Mouse (Mus musculus): ENCODE data around the gene Eloa.
A peak's percentile ranks its signal among the peaks of the same experiment; 100 is the strongest.
"Not testable (repeated sequence)": the region's sequence is repeated elsewhere in the genome, so short reads cannot be mapped to it uniquely, and the experiment has no call there.

The Eloa gene

GRCm38 (mm10) chr4:135984556-135984955, 37.0 kb downstream of the Eloa start:
- DNase-seq (ENCODE audit: low read depth): no peak

GRCm38 (mm10) chr4:135981524-135982063, 40.0 kb downstream of the Eloa start:
- DNase-seq (ENCODE audit: low read depth): no peak

GRCm38 (mm10) chr4:135980223-135980622, 41.3 kb downstream of the Eloa start:
- DNase-seq (ENCODE audit: low read depth): not testable (repeated sequence)

GRCm38 (mm10) chr4:135976146-135976545, 45.4 kb downstream of the Eloa start:
- DNase-seq (ENCODE audit: low read depth): no peak

GRCm38 (mm10) chr4:135972911-135973811, 48.4 kb downstream of the Eloa start:
- DNase-seq (ENCODE audit: low read depth): no peak

- DNase-seq (ENCODE audit: low read depth): no peak
Measured at GRCm38 (mm10) chr4:135972556-135972906, 49.0 kb downstream of the Eloa start, which contains the start of gene Lypla2. Gene Lypla2, minus strand, starts transcription at chr4:135972626.

GRCm38 (mm10) chr4:135971805-135972555, 49.6 kb downstream of the Eloa start:
- no peak for DNase-seq (ENCODE audit: low read depth)

- no peak for DNase-seq (ENCODE audit: low read depth)
Measured at GRCm38 (mm10) chr4:135970585-135970984, 51.0 kb downstream of the Eloa start.

- DNase-seq (ENCODE audit: low read depth): no peak
Measured at GRCm38 (mm10) chr4:135969070-135969750, 52.4 kb downstream of the Eloa start.

GRCm38 (mm10) chr4:135968271-135968869, 53.2 kb downstream of the Eloa start:
- no peak for DNase-seq (ENCODE audit: low read depth)

GRCm38 (mm10) chr4:135967086-135967760, 54.3 kb downstream of the Eloa start:
- DNase-seq (ENCODE audit: low read depth): no peak

- no peak for DNase-seq (ENCODE audit: low read depth)
Measured at GRCm38 (mm10) chr4:135966283-135966682, 55.3 kb downstream of the Eloa start.

GRCm38 (mm10) chr4:135965113-135965512, 56.5 kb downstream of the Eloa start:
- DNase-seq (ENCODE audit: low read depth): no peak

GRCm38 (mm10) chr4:135964426-135964825, 57.1 kb downstream of the Eloa start:
- peak; percentile 75 for DNase-seq (ENCODE audit: low read depth)

GRCm38 (mm10) chr4:135963457-135964193, 57.9 kb downstream of the Eloa start, which contains the start of gene Gale:
Gene Gale, plus strand, starts transcription at chr4:135963727.
- peak; percentile 91 for DNase-seq (ENCODE audit: low read depth)

GRCm38 (mm10) chr4:135962946-135963345, 58.6 kb downstream of the Eloa start:
- DNase-seq (ENCODE audit: low read depth): no peak

- no peak for DNase-seq (ENCODE audit: low read depth)
Measured at GRCm38 (mm10) chr4:135962198-135962597, 59.4 kb downstream of the Eloa start.

- no peak for DNase-seq (ENCODE audit: low read depth)
Measured at GRCm38 (mm10) chr4:135961709-135962108, 59.9 kb downstream of the Eloa start.

- DNase-seq (ENCODE audit: low read depth): no peak
Measured at GRCm38 (mm10) chr4:135960717-135961116, 60.8 kb downstream of the Eloa start.

GRCm38 (mm10) chr4:135958354-135958753, 63.2 kb downstream of the Eloa start:
- no peak for DNase-seq (ENCODE audit: low read depth)
